Mouse (Mus musculus) bone marrow macrophage, adult 2 months (primary cell): Measurements from ENCODE around the gene Plekha4. TPM values are rescaled to one million over a fixed set of nuclear protein-coding genes. Genes with fewer than 3 reads are reported as not detected.
A peak's percentile ranks its signal among the peaks of the same experiment; 100 is the strongest.

Source experiments
- H3K27ac ChIP-seq: 2 replicates; pipeline ENCODE4 v1.5.1; 2012; ENCODE audit warnings: low read depth, low read length; ENCODE audit not compliant: insufficient read depth
- H3K4me1 ChIP-seq: 2 replicates; pipeline ENCODE4 v1.6.1; 2012; ENCODE audit warnings: low read length; ENCODE audit not compliant: control insufficient read depth, insufficient read depth
- H3K4me3 ChIP-seq: 2 replicates; pipeline ENCODE4 v1.5.1; 2012; ENCODE audit warnings: mild to moderate bottlenecking, low read length, moderate library complexity; ENCODE audit not compliant: insufficient read depth
- CTCF ChIP-seq: IDR thresholded peaks from 2 replicates; pipeline ENCODE4 v1.5.1; 2012; ENCODE audit warnings: low read depth, mild to moderate bottlenecking, low read length, moderate library complexity
- POLR2A ChIP-seq: IDR thresholded peaks from 2 replicates; pipeline ENCODE4 v1.6.1; 2012; ENCODE audit warnings: mild to moderate bottlenecking, low read depth, low read length, borderline replicate concordance
- polyA plus RNA-seq: library from polyadenylated mRNA; stranded (reverse); fragments of >200 nt; gene quantifications from 2 replicates; pipeline ENCODE4 v1.2.4, GENCODE M21; 2012; ENCODE audit not compliant: missing spikeins, insufficient read depth, insufficient read length

Plekha4 gene
- polyA plus RNA-seq, 1 experiment, result 1.6 TPM

DNA sequence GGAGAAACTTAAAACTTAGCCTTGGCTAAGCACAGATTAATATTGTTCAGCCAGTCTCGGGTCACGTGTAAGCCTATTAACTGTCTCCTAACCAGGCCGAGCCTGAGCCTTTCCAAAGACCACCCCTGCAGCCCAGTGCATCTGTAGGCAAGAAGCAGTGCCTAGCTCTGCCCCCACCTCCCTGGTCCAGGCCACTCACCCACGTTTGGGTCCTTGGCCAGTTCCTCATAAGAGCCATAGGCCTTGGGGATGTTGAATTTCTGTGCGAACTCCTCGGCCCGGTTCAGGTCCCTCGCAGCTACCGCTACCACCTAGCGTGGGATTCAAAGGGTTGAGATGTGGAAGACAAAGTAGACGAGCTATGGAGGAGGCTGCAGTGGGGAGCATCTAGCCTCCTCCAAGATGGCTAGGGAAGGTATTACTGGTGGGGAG is 38.3 kb upstream of the Plekha4 start:
- Histone ChIP-seq H3K4me1 (peaks cover 21% of the 10 kb centered on the region), H3K27ac (no peak overlapping the region), H3K4me3 (peak overlapping the region; percentile 79)
- TF ChIP-seq POLR2A (no peak), CTCF (no peak)

DNA sequence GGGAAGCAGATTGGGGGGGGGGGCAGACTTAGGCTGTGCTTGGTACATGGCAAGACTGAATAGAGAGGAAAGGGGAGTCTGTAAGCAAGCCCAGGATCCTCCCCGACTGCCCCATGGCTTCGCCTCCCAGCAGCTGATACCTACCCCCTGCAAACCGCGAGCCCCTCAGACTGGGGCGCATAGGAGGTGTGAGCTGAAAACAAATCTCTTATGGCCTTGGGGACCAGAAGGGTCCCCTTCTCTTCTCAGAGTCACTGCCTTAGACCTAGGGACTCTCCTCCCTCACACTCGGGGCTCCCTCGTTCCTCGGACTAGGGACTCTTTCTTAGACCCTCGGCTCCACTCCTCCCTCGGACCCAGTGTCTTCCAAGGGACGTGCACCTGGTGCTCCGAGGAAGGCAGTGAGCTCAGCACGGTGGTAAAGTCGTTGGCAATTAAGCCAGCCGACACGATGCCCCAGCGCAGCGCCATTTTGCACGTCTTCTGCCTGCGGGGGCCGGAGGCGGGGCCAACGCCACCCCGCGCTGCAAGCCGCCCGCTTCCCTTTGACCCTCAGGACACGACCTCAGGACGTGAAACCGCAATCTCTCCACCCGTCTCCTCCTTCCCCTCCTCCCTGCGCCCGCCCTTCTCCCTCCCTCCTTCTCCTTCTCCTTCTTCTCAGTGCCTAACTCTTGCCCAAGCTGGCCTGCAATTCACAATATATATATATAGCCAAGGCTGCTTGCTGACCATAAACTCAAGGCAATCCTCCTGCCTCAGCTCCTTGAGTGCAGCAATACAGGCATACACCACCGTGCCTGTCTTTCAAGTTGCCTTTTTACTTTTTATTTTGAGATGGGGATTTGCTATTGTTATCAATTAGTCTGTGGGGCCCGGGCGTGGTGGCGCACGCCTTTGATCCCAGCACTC is 37.6 kb upstream of the Plekha4 start, which contains the start of gene Dhdh:
Gene Dhdh, minus strand, starts transcription at position 513 of the 912 bp plus-strand sequence.
- H3K27ac ChIP-seq, result peak within 1 kb of the TSS; percentile 54
- 0 out of 2 replicates have a peak, but pooled peaks have one; percentile 7 for TF ChIP-seq CTCF
- peak; percentile 49; the same call in 1 of the 2 replicates for TF ChIP-seq POLR2A

GRCm38 (mm10) chr7:45489578-45489977 is 36.6 kb upstream of the Plekha4 start:
- no peak overlapping the region for H3K27ac ChIP-seq
- H3K4me1 ChIP-seq, result peaks cover 21% of the 10 kb centered on the region
- H3K4me3 ChIP-seq, result no peak overlapping the region
- TF ChIP-seq POLR2A (no peak), CTCF (no peak)

More for the DNA sequence above, 37.6 kb upstream of the Plekha4 start, which contains the start of gene Dhdh:
- H3K4me3 ChIP-seq, result peak within 1 kb of the TSS; percentile 79
- H3K4me1 ChIP-seq, result peaks cover 21% of the 10 kb centered on the region

DNA sequence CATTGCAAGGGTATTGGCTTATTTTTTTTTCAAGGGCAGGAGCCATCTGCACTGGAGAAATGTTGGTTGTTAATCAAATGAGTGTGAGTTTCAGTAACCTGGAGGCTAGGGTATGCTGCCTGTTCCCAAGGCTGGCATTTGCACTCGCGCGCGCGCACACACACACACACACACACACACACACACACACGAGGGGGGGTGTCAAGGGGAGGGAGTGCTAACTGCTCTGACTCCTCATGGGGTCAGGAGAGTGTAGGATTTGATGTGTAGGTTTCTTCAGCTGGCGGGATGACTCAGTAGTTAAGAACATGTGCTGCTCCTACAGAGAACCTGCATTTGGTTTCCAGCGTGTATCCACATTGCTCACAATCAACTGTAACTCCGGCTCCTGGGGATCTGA is 35.3 kb upstream of the Plekha4 start:
- no peak overlapping the region for H3K4me3 ChIP-seq
- H3K4me1 ChIP-seq, result peaks cover 21% of the 10 kb centered on the region
- H3K27ac ChIP-seq, result no peak overlapping the region
- TF ChIP-seq POLR2A, result no peak
- TF ChIP-seq CTCF, result no peak

GRCm38 (mm10) chr7:45491264-45491663 is 34.9 kb upstream of the Plekha4 start:
- H3K4me3 ChIP-seq, result no peak overlapping the region
- no peak overlapping the region for H3K27ac ChIP-seq
- TF ChIP-seq CTCF (no peak), POLR2A (no peak)
- H3K4me1 ChIP-seq, result peaks cover 21% of the 10 kb centered on the region

GRCm38 (mm10) chr7:45492225-45492844 is 33.8 kb upstream of the Plekha4 start:
- TF ChIP-seq CTCF (no peak), POLR2A (no peak)
- Histone ChIP-seq H3K27ac (no peak overlapping the region), H3K4me3 (no peak overlapping the region), H3K4me1 (peaks cover 19% of the 10 kb centered on the region)

- H3K27ac ChIP-seq, result no peak overlapping the region
- no peak for TF ChIP-seq CTCF
- no peak for TF ChIP-seq POLR2A
- H3K4me3 ChIP-seq, result no peak overlapping the region
- H3K4me1 ChIP-seq, result peaks cover 13% of the 10 kb centered on the region
These were observed 33.2 kb upstream of the Plekha4 start for GRCm38 (mm10) chr7:45492951-45493350.

DNA sequence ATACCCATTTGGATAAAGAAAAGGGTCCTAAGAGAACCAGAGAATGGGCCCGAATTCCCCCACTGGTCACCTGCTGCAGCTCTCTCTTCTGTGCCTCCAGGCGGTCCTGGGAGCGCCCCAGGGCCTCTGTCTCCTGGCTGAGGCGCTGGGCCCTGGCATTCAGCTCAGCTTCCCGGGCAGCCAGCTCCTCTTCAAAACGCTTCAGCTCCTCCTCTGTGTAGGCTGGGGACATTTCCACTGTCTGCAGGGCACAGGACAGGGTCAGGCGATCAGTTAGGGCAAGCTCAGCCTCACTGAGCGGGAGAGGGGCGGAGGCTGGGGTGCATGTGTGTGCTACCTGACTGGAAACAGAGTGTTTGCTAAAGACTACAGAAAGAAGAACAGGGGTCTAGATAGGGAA is 31.6 kb upstream of the Plekha4 start:
- no peak overlapping the region for H3K27ac ChIP-seq
- peaks cover 8% of the 10 kb centered on the region for H3K4me1 ChIP-seq
- H3K4me3 ChIP-seq, result no peak overlapping the region
- no peak for TF ChIP-seq POLR2A
- TF ChIP-seq CTCF, result no peak

GRCm38 (mm10) chr7:45498427-45498826 is 27.7 kb upstream of the Plekha4 start:
- no peak for TF ChIP-seq POLR2A
- no peak for TF ChIP-seq CTCF
- no peak overlapping the region for H3K4me3 ChIP-seq
- H3K27ac ChIP-seq, result no peak overlapping the region
- H3K4me1 ChIP-seq, result 0 out of 2 replicates have a peak, but pooled peaks cover 2% of the 10 kb centered on the region

- no peak overlapping the region for H3K4me3 ChIP-seq
- TF ChIP-seq POLR2A (no peak), CTCF (no peak)
- peaks cover 18% of the 10 kb centered on the region for H3K4me1 ChIP-seq
- no peak overlapping the region for H3K27ac ChIP-seq
These were observed 18.5 kb upstream of the Plekha4 start for GRCm38 (mm10) chr7:45507583-45507982.
